Mouse (Mus musculus) embryonic facial prominence, embryonic 10.5 days (tissue): ENCODE results near the gene Cd22. TPM values are rescaled to one million over a fixed set of nuclear protein-coding genes. Genes with fewer than 3 reads are reported as not detected.
"Not testable (repeated sequence)": the region's sequence is repeated elsewhere in the genome, so short reads cannot be mapped to it uniquely, and the experiment has no call there.

Source experiments
- DNase-seq: peaks from one replicate; pipeline ENCODE4 v3.0.0-alpha.2; 2017; ENCODE audit warnings: low spot score
- H3K27ac ChIP-seq: fragments of 300-500 bp; sonication (generic); replicated peaks from 2 replicates; pipeline ENCODE4 v1.5.1; 2016; ENCODE audit warnings: mild to moderate bottlenecking
- H3K27me3 ChIP-seq: fragments of 300-500 bp; sonication (generic); replicated peaks from 2 replicates; pipeline ENCODE4 v1.6.1; 2016; ENCODE audit warnings: low read depth, mild to moderate bottlenecking; ENCODE audit not compliant: poor library complexity, severe bottlenecking
- H3K36me3 ChIP-seq: fragments of 300-500 bp; sonication (generic); replicated peaks from 2 replicates; pipeline ENCODE4 v1.6.1; 2016; ENCODE audit warnings: mild to moderate bottlenecking, moderate library complexity
- H3K4me1 ChIP-seq: fragments of 300-500 bp; sonication (generic); 2 replicates; pipeline ENCODE4 v1.6.1; 2016
- H3K4me3 ChIP-seq: fragments of 300-500 bp; sonication (generic); 2 replicates; pipeline ENCODE4 v1.5.1; 2016; ENCODE audit warnings: mild to moderate bottlenecking, moderate library complexity
- H3K9me3 ChIP-seq: fragments of 300-500 bp; sonication (generic); 2 replicates; pipeline ENCODE4 v1.6.1; 2016; ENCODE audit warnings: mild to moderate bottlenecking
- WGBS: fragments of 180-500 bp; shearing (Covaris S2); methylation state at CpG from one replicate; pipeline ENCODE4 v1.1.7; 2016; 5-methylcytosine and 5-hydroxymethylcytosine counted together
- polyA plus RNA-seq: library from polyadenylated mRNA; unstranded; fragments of >200 nt; fragmentation: Nextera tagmentation; extraction: Ambion mirVana; gene quantifications from 2 replicates; pipeline ENCODE4 v1.2.1, GENCODE M21; 2016

Cd22 gene
- 0.08 and 0.27 TPM in 2 replicates for polyA plus RNA-seq

- Histone ChIP-seq H3K9me3 (peaks cover 4% of the 10 kb centered on the region), H3K27me3 (no peaks in the 10 kb centered on the region), H3K27ac (no peak within 1 kb of the TSS), H3K36me3 (no peaks in the 10 kb centered on the region), H3K4me1 (no peaks in the 10 kb centered on the region), H3K4me3 (no peak within 1 kb of the TSS)
- WGBS: 76% methylated on average over 7 of the region's 7 CpGs
- no peak for DNase-seq
These were observed at the start of gene Cd22 for GRCm38 (mm10) chr7:30880176-30880575. Gene Cd22, minus strand, starts transcription at chr7:30880342.

- not testable (repeated sequence) for H3K4me3 ChIP-seq, H3K27ac ChIP-seq, H3K27me3 ChIP-seq, H3K9me3 ChIP-seq, H3K36me3 ChIP-seq, H3K4me1 ChIP-seq, DNase-seq
- WGBS: 79% methylated on average over 2 of the region's 2 CpGs
These were observed 44.4 kb upstream of the Cd22 start, which contains the start of gene Hamp2 for GRCm38 (mm10) chr7:30924581-30924980. Gene Hamp2, minus strand, starts transcription at chr7:30924681.

- WGBS: 62% methylated on average over 3 of the region's 3 CpGs
- DNase-seq: no peak
- Histone ChIP-seq H3K27ac (no peak overlapping the region), H3K4me3 (no peak overlapping the region), H3K27me3 (no peaks in the 10 kb centered on the region), H3K9me3 (no peaks in the 10 kb centered on the region), H3K36me3 (no peaks in the 10 kb centered on the region), H3K4me1 (no peaks in the 10 kb centered on the region)
These were observed 43.9 kb upstream of the Cd22 start for GRCm38 (mm10) chr7:30924071-30924470.

- 35% methylated on average over 3 of the region's 3 CpGs for WGBS
- DNase-seq: not testable (repeated sequence)
These were observed 42.3 kb upstream of the Cd22 start for GRCm38 (mm10) chr7:30922490-30922889.

GRCm38 (mm10) chr7:30920217-30920616, 40.1 kb upstream of the Cd22 start:
- no peak overlapping the region for H3K27ac ChIP-seq
- H3K4me3 ChIP-seq: no peak overlapping the region
- 67% methylated on average over 3 of the region's 3 CpGs for WGBS
- peaks cover 9% of the 10 kb centered on the region for H3K4me1 ChIP-seq
- H3K9me3 ChIP-seq: no peaks in the 10 kb centered on the region
- H3K27me3 ChIP-seq: no peaks in the 10 kb centered on the region
- no peaks in the 10 kb centered on the region for H3K36me3 ChIP-seq
- no peak for DNase-seq

More at GRCm38 (mm10) chr7:30922490-30922889, 42.3 kb upstream of the Cd22 start:
- H3K4me3 ChIP-seq, H3K4me1 ChIP-seq, H3K36me3 ChIP-seq, H3K9me3 ChIP-seq, H3K27me3 ChIP-seq, H3K27ac ChIP-seq: not testable (repeated sequence)

GRCm38 (mm10) chr7:30917219-30917618, 37.1 kb upstream of the Cd22 start:
- 58% methylated on average over 4 of the region's 4 CpGs for WGBS
- Histone ChIP-seq H3K4me1 (peaks cover 15% of the 10 kb centered on the region), H3K4me3 (no peak overlapping the region), H3K9me3 (no peaks in the 10 kb centered on the region), H3K36me3 (no peaks in the 10 kb centered on the region), H3K27ac (no peak overlapping the region), H3K27me3 (no peaks in the 10 kb centered on the region)
- no peak for DNase-seq

GRCm38 (mm10) chr7:30916713-30917112, 36.6 kb upstream of the Cd22 start:
- H3K9me3 ChIP-seq: no peaks in the 10 kb centered on the region
- H3K4me3 ChIP-seq: no peak overlapping the region
- no peak for DNase-seq
- no peaks in the 10 kb centered on the region for H3K36me3 ChIP-seq
- no peaks in the 10 kb centered on the region for H3K27me3 ChIP-seq
- WGBS: 24% methylated on average over 6 of the region's 6 CpGs
- peaks cover 15% of the 10 kb centered on the region for H3K4me1 ChIP-seq
- no peak overlapping the region for H3K27ac ChIP-seq

GRCm38 (mm10) chr7:30914732-30915131, 34.6 kb upstream of the Cd22 start, which contains the start of gene Mag:
Gene Mag, minus strand, starts transcription at chr7:30914873.
- H3K27me3 ChIP-seq: no peaks in the 10 kb centered on the region
- no peaks in the 10 kb centered on the region for H3K9me3 ChIP-seq
- no peak within 1 kb of the TSS for H3K27ac ChIP-seq
- H3K4me1 ChIP-seq: peaks cover 15% of the 10 kb centered on the region
- no peak for DNase-seq
- H3K36me3 ChIP-seq: no peaks in the 10 kb centered on the region
- no peak within 1 kb of the TSS for H3K4me3 ChIP-seq
- 74% methylated on average over 8 of the region's 8 CpGs for WGBS

GRCm38 (mm10) chr7:30909773-30910172, 29.6 kb upstream of the Cd22 start:
- Histone ChIP-seq H3K27me3 (peaks cover 9% of the 10 kb centered on the region), H3K4me3 (no peak overlapping the region), H3K4me1 (peaks cover 21% of the 10 kb centered on the region), H3K36me3 (no peaks in the 10 kb centered on the region), H3K9me3 (no peaks in the 10 kb centered on the region), H3K27ac (no peak overlapping the region)
- DNase-seq: no peak
- 81% methylated on average over 6 of the region's 6 CpGs for WGBS

GRCm38 (mm10) chr7:30908992-30909431, 28.9 kb upstream of the Cd22 start:
- Histone ChIP-seq H3K4me1 (peaks cover 21% of the 10 kb centered on the region), H3K9me3 (no peaks in the 10 kb centered on the region), H3K27me3 (peaks cover 9% of the 10 kb centered on the region), H3K27ac (no peak overlapping the region), H3K4me3 (peak overlapping the region; percentile 53), H3K36me3 (no peaks in the 10 kb centered on the region)
- WGBS: 28% methylated on average over 17 of the region's 17 CpGs
- DNase-seq: no peak

GRCm38 (mm10) chr7:30908277-30908991, 28.3 kb upstream of the Cd22 start:
- peak; percentile 83 for DNase-seq
- no peaks in the 10 kb centered on the region for H3K9me3 ChIP-seq
- peaks cover 9% of the 10 kb centered on the region for H3K27me3 ChIP-seq
- WGBS: 1% methylated on average over 25 of the region's 26 CpGs
- no peak overlapping the region for H3K27ac ChIP-seq
- H3K4me1 ChIP-seq: peaks cover 21% of the 10 kb centered on the region
- no peaks in the 10 kb centered on the region for H3K36me3 ChIP-seq
- H3K4me3 ChIP-seq: peak overlapping the region; percentile 53

- Histone ChIP-seq H3K27me3 (peaks cover 8% of the 10 kb centered on the region), H3K36me3 (no peaks in the 10 kb centered on the region), H3K27ac (no peak overlapping the region), H3K4me3 (no peak overlapping the region), H3K4me1 (peaks cover 17% of the 10 kb centered on the region), H3K9me3 (no peaks in the 10 kb centered on the region)
- no peak for DNase-seq
- WGBS: 60% methylated on average over 4 of the region's 4 CpGs
These were observed 23.9 kb upstream of the Cd22 start for GRCm38 (mm10) chr7:30904042-30904441.

GRCm38 (mm10) chr7:30895217-30895616, 15.1 kb upstream of the Cd22 start:
- Histone ChIP-seq H3K4me3 (no peak overlapping the region), H3K36me3 (no peaks in the 10 kb centered on the region), H3K27ac (no peak overlapping the region), H3K4me1 (peaks cover 17% of the 10 kb centered on the region), H3K27me3 (no peaks in the 10 kb centered on the region), H3K9me3 (no peaks in the 10 kb centered on the region)
- 89% methylated on average over 3 of the region's 3 CpGs for WGBS
- no peak for DNase-seq
